Mouse (Mus musculus) kidney, embryonic 14.5 days (tissue): ENCODE measurements around the gene Tmem138. TPM values are rescaled to one million over a fixed set of nuclear protein-coding genes. Genes with fewer than 3 reads are reported as not detected.
A peak's percentile ranks its signal among the peaks of the same experiment; 100 is the strongest.

Experiments used
- ATAC-seq: fragments of 200-750 bp; cut with Nextera tagmentation; 2 replicates; pipeline ENCODE4 v1.8.0; 2017; ENCODE audit warnings: moderate number of reproducible peaks, mild to moderate bottlenecking, moderate TSS enrichment, moderate library complexity; ENCODE audit not compliant: low FRiP score, low TSS enrichment
- H3K27ac ChIP-seq: fragments of 300-500 bp; sonication (generic); 2 replicates; pipeline ENCODE4 v1.5.1; 2014; ENCODE audit warnings: low read depth, mild to moderate bottlenecking, low read length, moderate library complexity, mixed read lengths
- H3K27me3 ChIP-seq: fragments of 300-500 bp; sonication (generic); 2 replicates; pipeline ENCODE4 v1.6.1; 2014; ENCODE audit warnings: mild to moderate bottlenecking, low read length; ENCODE audit not compliant: control insufficient read depth, insufficient read depth
- H3K36me3 ChIP-seq: fragments of 300-500 bp; sonication (generic); 2 replicates; pipeline ENCODE4 v1.6.1; 2014; ENCODE audit warnings: low read length, mixed read lengths; ENCODE audit not compliant: control insufficient read depth, insufficient read depth
- H3K4me1 ChIP-seq: fragments of 300-500 bp; sonication (generic); 2 replicates; pipeline ENCODE4 v1.6.1; 2014; ENCODE audit warnings: low read length, mixed read lengths; ENCODE audit not compliant: control insufficient read depth, insufficient read depth
- H3K4me2 ChIP-seq: fragments of 300-500 bp; sonication (generic); replicated peaks from 2 replicates; pipeline ENCODE4 v1.6.1; 2014; ENCODE audit warnings: low read depth, mild to moderate bottlenecking, low read length
- H3K4me3 ChIP-seq: fragments of 300-500 bp; sonication (generic); 2 replicates; pipeline ENCODE4 v1.5.1; 2014; ENCODE audit warnings: mild to moderate bottlenecking, low read length
- H3K9ac ChIP-seq: fragments of 300-500 bp; sonication (generic); 2 replicates; pipeline ENCODE4 v1.6.1; 2014; ENCODE audit warnings: low read depth, mild to moderate bottlenecking, low read length, moderate library complexity
- H3K9me3 ChIP-seq: fragments of 300-500 bp; sonication (generic); 2 replicates; pipeline ENCODE4 v1.6.1; 2016; ENCODE audit warnings: low read length; ENCODE audit not compliant: control insufficient read depth
- WGBS: fragments of 180-500 bp; shearing (Covaris S2); extraction: QIAGEN DNeasy Blood & Tissue Kit; methylation state at CpG from one replicate; pipeline ENCODE4 v1.1.7; 2014; 5-methylcytosine and 5-hydroxymethylcytosine counted together
- polyA plus RNA-seq: library from polyadenylated mRNA; unstranded; fragments of >200 nt; fragmentation: Nextera tagmentation; extraction: Ambion mirVana; gene quantifications from 2 replicates; pipeline ENCODE4 v1.2.1, GENCODE M21; 2014

Gene Tmem138
- polyA plus RNA-seq, 1 experiment from 2014 or later = 57.9 TPM

DNA sequence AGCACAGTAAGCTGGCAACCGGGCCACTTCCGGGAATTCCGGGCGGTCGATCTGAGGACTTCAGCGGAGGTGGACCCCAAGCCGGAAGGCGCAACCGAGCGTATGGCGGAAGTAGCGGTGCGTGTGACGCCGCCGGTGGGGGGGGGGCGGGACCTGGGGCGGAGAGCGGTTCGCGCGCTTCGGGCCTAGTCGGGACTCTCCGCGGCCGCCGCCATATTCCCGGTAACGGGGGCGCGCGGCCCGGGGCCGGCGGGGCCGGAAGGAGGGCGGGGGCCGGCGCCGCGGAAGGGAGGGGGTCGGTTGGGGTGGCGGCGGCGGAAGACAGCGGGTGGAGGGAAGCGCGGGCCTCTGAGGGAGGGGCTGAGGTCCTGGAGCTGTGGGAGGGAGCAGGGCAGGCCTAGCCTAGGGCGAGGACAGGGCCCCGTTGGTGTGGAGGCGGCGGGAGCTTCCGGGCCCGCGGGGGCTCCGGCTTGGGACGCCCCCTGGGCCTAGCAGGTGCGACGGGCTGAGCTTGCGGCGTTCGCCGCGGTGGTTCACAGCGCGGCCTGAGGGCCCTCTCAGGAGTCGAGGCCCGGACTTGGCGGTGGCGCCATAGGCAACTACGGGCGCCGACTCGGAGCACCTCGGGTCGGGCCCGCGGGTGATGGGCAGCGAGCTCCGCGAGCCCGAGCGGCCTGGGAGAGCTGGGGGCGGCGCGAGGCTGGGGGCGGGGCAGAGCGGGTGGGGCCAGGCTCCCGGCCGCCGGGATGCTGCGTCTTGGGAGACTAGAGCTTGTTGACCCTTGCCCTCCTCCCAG, 51.9 kb downstream of the Tmem138 start, which contains the start of gene Cpsf7:
Gene Cpsf7, plus strand, starts transcription at position 161 of the 796 bp plus-strand sequence.
- H3K27ac ChIP-seq = peak within 1 kb of the TSS; percentile 97
- peaks cover 15% of the 10 kb centered on the region for H3K4me1 ChIP-seq
- under 1% methylated on average over 80 of the region's 93 CpGs for WGBS
- ATAC-seq = peak; percentile 96
- peak within 1 kb of the TSS; percentile 68 for H3K4me2 ChIP-seq
- H3K9ac ChIP-seq = peak within 1 kb of the TSS; percentile 97
- peaks cover 8% of the 10 kb centered on the region for H3K36me3 ChIP-seq
- H3K9me3 ChIP-seq = no peaks in the 10 kb centered on the region
- peak within 1 kb of the TSS; percentile 81 for H3K4me3 ChIP-seq
- no peaks in the 10 kb centered on the region for H3K27me3 ChIP-seq

DNA sequence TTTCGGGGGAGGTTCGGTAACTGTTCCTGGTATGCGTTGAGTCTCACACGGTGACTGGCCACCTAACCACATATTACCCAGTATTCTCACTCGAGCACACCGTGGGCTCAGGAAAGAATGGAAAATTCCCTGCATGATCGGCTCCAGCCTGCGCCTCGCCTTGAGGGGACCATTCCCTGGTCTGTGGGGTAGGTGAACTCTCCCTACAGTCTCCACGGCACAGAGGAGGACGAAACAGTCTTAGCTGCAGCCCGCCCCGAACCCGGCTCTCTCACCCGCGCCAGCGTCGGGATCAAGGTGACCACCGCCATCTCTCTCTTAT, 52.4 kb downstream of the Tmem138 start:
- peak overlapping the region; percentile 97 for H3K27ac ChIP-seq
- peak overlapping the region; percentile 81 for H3K4me3 ChIP-seq
- peak overlapping the region; percentile 68 for H3K4me2 ChIP-seq
- peaks cover 8% of the 10 kb centered on the region for H3K36me3 ChIP-seq
- H3K27me3 ChIP-seq = no peaks in the 10 kb centered on the region
- ATAC-seq = no peak
- 1% methylated on average over 19 of the region's 19 CpGs for WGBS
- H3K4me1 ChIP-seq = peaks cover 15% of the 10 kb centered on the region
- no peaks in the 10 kb centered on the region for H3K9me3 ChIP-seq
- peak overlapping the region; percentile 97 for H3K9ac ChIP-seq

DNA sequence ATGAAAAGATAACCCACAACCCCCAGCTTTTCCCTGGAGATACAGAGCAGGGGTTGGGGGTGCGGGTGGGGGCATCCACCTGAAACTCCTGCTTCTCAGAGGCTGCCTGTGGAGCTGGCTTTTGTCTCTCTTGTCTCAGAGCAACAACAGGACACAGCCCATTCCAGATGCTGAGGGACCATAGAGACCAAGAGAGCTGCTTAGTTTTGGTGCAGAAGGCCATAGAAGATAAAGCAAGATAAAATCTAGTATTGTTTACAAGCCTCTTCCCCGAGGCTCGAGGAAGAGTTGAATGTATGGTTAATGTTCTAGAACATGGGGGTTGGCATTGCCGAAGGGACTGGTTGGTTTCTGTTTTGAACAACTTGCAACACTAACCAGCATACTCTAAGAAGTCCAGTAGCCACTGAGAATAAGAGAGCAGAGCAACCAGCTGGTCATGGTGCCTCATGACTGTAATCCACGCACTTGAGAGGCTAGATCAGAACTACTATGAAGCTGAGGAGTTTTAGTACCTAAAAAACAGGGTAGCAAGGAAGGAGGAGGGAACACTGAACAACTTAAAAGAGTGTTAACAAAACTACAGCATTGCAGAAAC, 53.6 kb downstream of the Tmem138 start:
- H3K36me3 ChIP-seq = peaks cover 8% of the 10 kb centered on the region
- H3K27me3 ChIP-seq = no peaks in the 10 kb centered on the region
- 79% methylated on average over 5 of the region's 5 CpGs for WGBS
- peaks cover 15% of the 10 kb centered on the region for H3K4me1 ChIP-seq
- peak overlapping the region; percentile 81; the same call in 1 of the 2 replicates for H3K4me3 ChIP-seq
- H3K27ac ChIP-seq = no peak overlapping the region
- no peak for ATAC-seq
- H3K9me3 ChIP-seq = no peaks in the 10 kb centered on the region
- no peak overlapping the region for H3K9ac ChIP-seq
- H3K4me2 ChIP-seq = peak overlapping the region; percentile 68; the same call in 1 of the 2 replicates

DNA sequence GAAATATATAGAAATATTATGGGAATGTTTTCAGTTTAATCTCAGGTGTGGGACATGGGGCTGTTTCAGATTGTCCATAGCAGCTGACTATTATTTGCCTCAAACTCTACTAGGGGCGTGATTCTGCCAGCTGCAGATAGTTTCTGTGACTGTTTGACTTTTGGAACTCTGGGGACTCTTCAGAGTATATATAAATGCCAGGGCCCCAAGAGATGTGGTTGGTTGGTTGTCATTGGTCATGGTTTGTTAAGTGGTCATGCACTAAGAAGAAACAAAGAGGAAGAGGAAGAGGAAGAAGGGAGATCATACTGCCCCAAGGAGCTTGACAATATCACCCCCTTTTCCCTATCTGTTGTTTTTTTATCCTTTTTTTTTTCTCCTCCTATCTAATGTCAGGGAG, 55.2 kb downstream of the Tmem138 start:
- no peaks in the 10 kb centered on the region for H3K9me3 ChIP-seq
- H3K4me1 ChIP-seq = peaks cover 12% of the 10 kb centered on the region
- H3K27me3 ChIP-seq = no peaks in the 10 kb centered on the region
- no peak overlapping the region for H3K9ac ChIP-seq
- H3K4me2 ChIP-seq = no peak overlapping the region
- no peak overlapping the region for H3K4me3 ChIP-seq
- no peak for ATAC-seq
- whole genome bisulfite sequencing = 79% methylated on average over 1 of the region's 1 CpGs
- peaks cover 5% of the 10 kb centered on the region for H3K36me3 ChIP-seq
- H3K27ac ChIP-seq = no peak overlapping the region

Other genes with a start within 250 kb of the Tmem138 start
- 2.1 and 2.3 TPM in 2 replicates for gene Syt7, start 188.3 kb downstream of the Tmem138 start, polyA plus RNA-seq
- 0.91 and 1.0 TPM in 2 replicates for gene Lrrc10b, start 119.9 kb downstream of the Tmem138 start, polyA plus RNA-seq
- not detected in 2 replicates for gene Ppp1r32, start 94.4 kb downstream of the Tmem138 start, polyA plus RNA-seq
- 40.7 and 63.0 TPM in 2 replicates for gene Cpsf7, start 52.1 kb downstream of the Tmem138 start, polyA plus RNA-seq
- gene Sdhaf2, start 51.2 kb downstream of the Tmem138 start, polyA plus RNA-seq = 65.1 and 65.6 TPM in 2 replicates
- 57.6 and 67.5 TPM in 2 replicates for gene Tmem216, start 21.1 kb downstream of the Tmem138 start, polyA plus RNA-seq
- 10.5 and 14.1 TPM in 2 replicates for gene Cyb561a3, start 190 bp downstream of the Tmem138 start, polyA plus RNA-seq
- 238 and 353 TPM in 2 replicates for gene Ddb1, start 28.0 kb upstream of the Tmem138 start, polyA plus RNA-seq
- gene Tkfc, start 28.3 kb upstream of the Tmem138 start, polyA plus RNA-seq = 21.5 and 30.0 TPM in 2 replicates
- 1.2 and 2.0 TPM in 2 replicates for gene Vwce, start 56.9 kb upstream of the Tmem138 start, polyA plus RNA-seq
- not detected in 2 replicates for gene Pga5, start 100.7 kb upstream of the Tmem138 start, polyA plus RNA-seq
- 18.9 and 31.7 TPM in 2 replicates for gene Vps37c, start 111.4 kb upstream of the Tmem138 start, polyA plus RNA-seq
- gene Cd5, start 161.6 kb upstream of the Tmem138 start, polyA plus RNA-seq = 0.46 and 0.61 TPM in 2 replicates